Mouse (Mus musculus): Measurements from ENCODE around the gene Cga. TPM values are rescaled to one million over a fixed set of nuclear protein-coding genes. Genes with fewer than 3 reads are reported as not detected.

The Cga gene
- total RNA-seq, 2 experiments from 2014 or later, result not detected

GRCm38 (mm10) chr4:34881851-34882250, 11.7 kb upstream of the Cga start:
- Histone ChIP-seq H3K4me3 (peak overlapping the region; percentile 95), H3K27ac (peak overlapping the region; percentile 96)
- TF ChIP-seq CTCF (IDR thresholded peaks at IDR 0.05), result no peak
- intact Hi-C loops (cut with DNase I), result loop anchor here (5.0 kb wide), 1 partner anchor 105 kb away; the partner anchor contains the start of gene Smim8
- no peak for DNase-seq

DNA sequence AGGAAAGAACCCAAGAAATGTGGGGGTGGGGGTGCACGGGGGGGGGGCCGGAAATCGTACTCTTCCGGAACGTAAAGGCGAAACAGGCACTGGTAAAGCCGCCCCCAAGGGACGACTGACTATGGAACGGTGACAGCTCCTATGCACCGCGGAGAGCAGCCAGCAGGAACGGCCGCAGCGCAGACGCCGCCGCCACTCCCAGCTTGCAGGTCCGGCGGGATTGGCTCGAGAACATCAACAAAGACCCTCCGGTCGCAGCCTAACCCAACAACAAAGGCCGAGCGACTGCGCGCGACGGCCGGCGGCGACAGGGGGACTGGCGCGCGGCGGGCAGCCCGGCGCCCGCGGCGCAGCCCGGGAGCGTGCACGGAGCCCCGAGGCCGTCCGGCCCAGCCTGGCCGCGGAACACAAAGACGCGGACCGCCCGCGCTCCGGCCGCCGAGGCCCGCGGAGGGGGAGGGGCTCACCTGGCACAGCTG, 11.2 kb upstream of the Cga start:
- intact Hi-C loops (cut with DNase I), result loop anchor here (5.0 kb wide), 1 partner anchor 105 kb away; the partner anchor contains the start of gene Smim8
- DNase-seq, result no peak
- TF ChIP-seq CTCF (IDR thresholded peaks at IDR 0.05), result no peak
- peak overlapping the region; percentile 96 for H3K27ac ChIP-seq
- H3K4me3 ChIP-seq, result peak overlapping the region; percentile 95

DNA sequence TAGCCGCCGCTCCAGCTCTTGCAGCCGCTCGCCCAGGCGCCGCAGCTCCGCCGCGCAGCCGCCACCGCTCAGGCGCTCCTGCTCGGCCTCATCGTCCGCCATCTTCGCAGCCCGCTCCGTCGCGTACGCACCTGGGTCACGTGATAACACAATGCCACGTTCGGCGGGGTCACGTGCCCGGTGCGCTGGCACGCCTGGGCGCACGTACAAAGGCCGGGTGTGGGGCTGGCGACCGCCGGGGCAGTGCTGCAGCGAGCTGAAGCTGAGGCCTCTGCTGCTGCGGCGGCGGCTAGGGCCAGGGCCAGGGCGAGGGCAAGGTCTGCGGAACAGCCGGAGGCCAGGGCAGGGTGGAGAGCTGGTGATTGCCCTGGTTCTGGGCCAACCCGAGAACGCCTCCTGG, 10.8 kb upstream of the Cga start, which contains the start of gene Zfp292:
Zfp292 (minus strand) TSS at position 143 of the 400 bp plus-strand sequence.
- peak within 1 kb of the TSS; percentile 95 for H3K4me3 ChIP-seq
- peak within 1 kb of the TSS; percentile 96 for H3K27ac ChIP-seq
- no peak for TF ChIP-seq CTCF (IDR thresholded peaks at IDR 0.05)
- intact Hi-C loops (cut with DNase I), result loop anchor here (1.0 to 5.0 kb wide), 2 partner anchors 106 to 196 kb away; partner anchors contain the start of genes Slc35a1 and Smim8
- peak; percentile 95 for DNase-seq

DNA sequence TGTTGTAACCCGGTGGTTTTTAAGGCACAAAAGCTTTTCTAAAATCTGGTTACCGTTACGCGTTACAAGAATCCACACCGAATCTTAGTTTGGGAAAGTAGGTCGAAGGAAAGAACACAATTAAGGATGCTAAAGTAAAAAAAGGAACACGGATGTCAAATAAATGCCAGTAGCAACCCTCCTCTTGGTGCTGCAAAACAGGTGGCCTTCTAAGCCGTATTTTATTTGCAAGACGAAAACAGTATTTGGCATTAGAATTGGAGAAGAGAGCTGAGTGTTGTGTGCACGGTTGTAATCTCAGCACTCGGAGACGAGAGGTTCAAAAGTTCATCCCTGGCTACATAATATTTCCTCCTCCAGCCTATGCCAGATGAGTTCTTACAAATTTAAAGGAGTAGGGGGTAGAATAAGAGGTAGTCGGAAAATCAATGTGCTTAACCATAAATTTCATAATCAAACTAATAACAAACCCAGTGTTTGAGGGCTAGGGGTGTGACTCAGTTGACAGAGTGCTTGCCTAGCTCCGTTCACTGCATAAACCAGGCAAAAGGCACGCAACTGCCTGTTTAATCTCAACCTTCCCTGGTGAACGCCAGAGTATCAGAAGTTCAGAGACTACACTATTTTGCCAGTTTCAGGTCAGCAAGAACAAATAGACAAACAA, 10.1 kb upstream of the Cga start:
- no peak for TF ChIP-seq CTCF (IDR thresholded peaks at IDR 0.05)
- Histone ChIP-seq H3K27ac (peak overlapping the region; percentile 96), H3K4me3 (peak overlapping the region; percentile 95)
- intact Hi-C loops (cut with DNase I), result loop anchor here (1.0 to 5.0 kb wide), 2 partner anchors 106 to 196 kb away; partner anchors contain the start of genes Slc35a1 and Smim8
- DNase-seq, result no peak

GRCm38 (mm10) chr4:34885631-34886351, 7.8 kb upstream of the Cga start:
- H3K27ac ChIP-seq, result peak overlapping the region; percentile 6; the same call in 1 of the 2 replicates
- H3K4me3 ChIP-seq, result peak overlapping the region; percentile 94
- no peak for TF ChIP-seq CTCF (IDR thresholded peaks at IDR 0.05)
- intact Hi-C loops (cut with DNase I), result no loop called here
- DNase-seq, result no peak

GRCm38 (mm10) chr4:34886490-34887111, 7.0 kb upstream of the Cga start:
- peak overlapping the region; percentile 74 for H3K27ac ChIP-seq
- TF ChIP-seq CTCF (IDR thresholded peaks at IDR 0.05), result peak; percentile 0; the same call in 1 of the 2 replicates
- peak; percentile 84 for DNase-seq
- peak overlapping the region; percentile 94 for H3K4me3 ChIP-seq
- intact Hi-C loops (cut with DNase I), result no loop called here

DNA sequence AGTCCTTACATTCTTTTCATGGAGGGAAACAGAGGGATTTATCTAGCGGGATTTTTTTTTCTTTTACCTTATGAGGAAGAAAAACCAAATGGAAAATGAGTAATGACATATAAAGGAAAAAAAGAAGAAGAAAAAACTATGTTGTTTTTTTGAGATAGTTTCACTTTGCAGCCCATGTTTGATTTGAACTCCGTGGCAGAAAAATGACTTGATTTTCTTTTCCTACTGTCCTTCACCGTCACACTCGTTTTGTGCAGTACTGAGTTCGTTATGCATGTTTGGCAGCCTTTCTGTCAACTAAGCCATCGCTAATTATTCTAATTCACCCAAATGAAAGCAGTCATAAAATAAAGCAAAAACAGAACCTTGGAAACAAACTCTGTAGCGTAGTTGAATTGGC, 6.3 kb upstream of the Cga start:
- peak overlapping the region; percentile 74 for H3K27ac ChIP-seq
- TF ChIP-seq CTCF (IDR thresholded peaks at IDR 0.05), result no peak
- no peak for DNase-seq
- intact Hi-C loops (cut with DNase I), result no loop called here
- peak overlapping the region; percentile 94 for H3K4me3 ChIP-seq

DNA sequence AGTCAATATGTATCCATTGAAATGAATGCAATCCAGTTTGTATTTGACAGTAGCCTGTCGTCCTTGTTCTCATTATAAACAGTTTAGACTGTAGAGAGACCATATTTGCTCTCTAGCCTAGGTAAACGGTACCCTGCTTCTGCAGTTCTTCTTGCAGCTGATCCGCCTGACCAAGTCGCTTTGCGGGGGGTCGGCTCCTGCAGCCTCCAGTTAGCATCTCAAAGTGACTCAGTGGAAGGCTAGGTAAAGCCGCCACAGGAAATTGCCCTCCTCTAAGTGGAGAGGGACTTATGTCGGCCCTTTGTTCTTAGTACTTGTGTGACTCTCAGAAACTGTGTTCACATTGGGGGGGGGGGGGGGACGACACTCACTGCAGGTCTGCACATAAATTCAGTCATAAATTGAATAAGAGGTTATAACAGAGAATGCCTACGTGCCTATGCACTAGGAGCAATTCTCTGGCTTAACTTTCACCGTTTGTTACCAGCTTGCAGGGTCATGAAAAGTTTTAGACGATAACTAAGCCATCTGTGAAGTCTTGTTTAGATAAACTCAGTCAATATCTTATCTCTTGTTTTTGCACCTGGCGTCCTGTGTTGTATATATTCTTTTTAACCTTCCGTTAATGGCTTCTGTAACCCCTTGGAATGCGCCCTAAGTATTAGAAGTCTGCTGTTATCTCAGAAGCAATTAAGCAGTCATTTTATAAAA, 4.3 kb upstream of the Cga start:
- TF ChIP-seq CTCF (IDR thresholded peaks at IDR 0.05), result no peak
- no peak overlapping the region for H3K4me3 ChIP-seq
- H3K27ac ChIP-seq, result no peak overlapping the region
- intact Hi-C loops (cut with DNase I), result no loop called here
- no peak for DNase-seq

GRCm38 (mm10) chr4:34889812-34890185, 3.8 kb upstream of the Cga start:
- no peak for TF ChIP-seq CTCF (IDR thresholded peaks at IDR 0.05)
- Histone ChIP-seq H3K4me3 (no peak overlapping the region), H3K27ac (no peak overlapping the region)
- no peak for DNase-seq
- intact Hi-C loops (cut with DNase I), result no loop called here

DNA sequence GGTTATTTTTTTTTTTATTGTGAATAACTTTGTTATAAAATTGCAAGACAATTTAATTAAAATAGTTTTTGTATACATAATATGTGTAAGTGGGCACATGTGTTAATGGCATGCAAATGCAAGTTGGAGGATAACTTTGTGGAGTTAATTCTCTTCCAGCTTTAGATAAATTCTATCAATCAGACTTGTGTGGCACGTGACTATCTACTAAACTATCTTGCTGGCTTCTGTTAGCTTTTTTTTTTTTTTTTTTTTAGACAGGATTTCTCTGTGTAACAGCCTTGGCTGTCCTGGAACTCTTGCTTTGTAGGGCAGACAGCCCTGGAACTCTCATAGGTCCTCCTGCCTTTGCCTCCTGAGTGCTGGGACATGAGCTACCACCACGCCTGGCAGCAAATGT, 4.9 kb downstream of the Cga start:
- no peak overlapping the region for H3K4me3 ChIP-seq
- intact Hi-C loops (cut with DNase I), result no loop called here
- no peak for TF ChIP-seq CTCF (IDR thresholded peaks at IDR 0.05)
- H3K27ac ChIP-seq, result no peak overlapping the region
- no peak for DNase-seq

- H3K27ac ChIP-seq, result no peak overlapping the region
- intact Hi-C loops (cut with DNase I), result no loop called here
- H3K4me3 ChIP-seq, result no peak overlapping the region
- no peak for TF ChIP-seq CTCF (IDR thresholded peaks at IDR 0.05)
- DNase-seq, result no peak
Measured at GRCm38 (mm10) chr4:34899322-34899721, 5.7 kb downstream of the Cga start.

GRCm38 (mm10) chr4:34900155-34900554, 6.6 kb downstream of the Cga start:
- H3K4me3 ChIP-seq, result no peak overlapping the region
- TF ChIP-seq CTCF (IDR thresholded peaks at IDR 0.05), result no peak
- no peak for DNase-seq
- no peak overlapping the region for H3K27ac ChIP-seq
- intact Hi-C loops (cut with DNase I), result no loop called here
